Mouse (Mus musculus): ENCODE measurements around the gene Pidd1. TPM values are rescaled to one million over a fixed set of nuclear protein-coding genes. Genes with fewer than 3 reads are reported as not detected.

Pidd1 gene
- polyA plus RNA-seq, 1 experiment from 2014 or later: 14.1 TPM

DNA sequence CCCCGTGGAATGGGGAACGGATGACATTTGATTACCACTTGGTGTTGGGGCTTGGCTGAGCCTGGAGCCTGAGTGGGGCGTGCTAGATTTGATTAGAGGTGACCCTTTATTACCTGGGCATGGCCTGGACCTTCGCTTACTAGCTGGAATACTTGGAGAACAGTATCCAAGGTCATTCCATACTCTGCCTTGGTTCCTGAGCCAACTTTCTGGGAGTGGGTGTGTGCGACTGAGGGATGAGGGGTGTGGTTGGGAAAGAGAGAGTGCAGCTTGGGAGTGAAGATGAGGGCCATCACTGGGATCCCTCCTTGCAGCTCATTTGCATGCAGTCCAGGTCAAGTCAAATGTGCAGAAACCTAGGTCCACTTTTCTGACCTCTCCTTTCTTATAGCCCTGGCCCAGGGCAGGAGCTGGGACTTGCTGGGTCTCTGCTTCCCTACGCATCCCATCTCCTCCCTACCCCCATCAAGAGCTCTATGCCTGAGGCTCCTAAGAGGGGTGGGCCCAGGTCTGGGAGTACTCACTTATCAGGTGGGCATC lies 39.4 kb upstream of the Pidd1 start:
- H3K4me3 ChIP-seq (ENCODE audit: low read length): 0 out of 2 replicates have a peak overlapping the region, but pooled peaks have one; percentile 45
- no peaks in the 10 kb centered on the region for H3K36me3 ChIP-seq (ENCODE audit: control insufficient read depth, insufficient read depth, low read length)
- H3K27ac ChIP-seq (ENCODE audit: low read depth, low read length): no peak overlapping the region
- H3K4me2 ChIP-seq (replicated peaks; ENCODE audit: low read depth, low read length): no peak overlapping the region
- ATAC-seq (ENCODE audit: low FRiP score, low TSS enrichment): no peak
- H3K4me1 ChIP-seq (ENCODE audit: control insufficient read depth, insufficient read depth, low read length): peaks cover 26% of the 10 kb centered on the region; the same call in 1 of the 2 replicates
- no peaks in the 10 kb centered on the region for H3K9me3 ChIP-seq (ENCODE audit: control insufficient read depth, low read length)
- no peaks in the 10 kb centered on the region for H3K27me3 ChIP-seq (ENCODE audit: control insufficient read depth, insufficient read depth, low read length)
- no peak overlapping the region for H3K9ac ChIP-seq (ENCODE audit: low read depth, low read length)
- WGBS: 70% methylated on average over 6 of the region's 6 CpGs

DNA sequence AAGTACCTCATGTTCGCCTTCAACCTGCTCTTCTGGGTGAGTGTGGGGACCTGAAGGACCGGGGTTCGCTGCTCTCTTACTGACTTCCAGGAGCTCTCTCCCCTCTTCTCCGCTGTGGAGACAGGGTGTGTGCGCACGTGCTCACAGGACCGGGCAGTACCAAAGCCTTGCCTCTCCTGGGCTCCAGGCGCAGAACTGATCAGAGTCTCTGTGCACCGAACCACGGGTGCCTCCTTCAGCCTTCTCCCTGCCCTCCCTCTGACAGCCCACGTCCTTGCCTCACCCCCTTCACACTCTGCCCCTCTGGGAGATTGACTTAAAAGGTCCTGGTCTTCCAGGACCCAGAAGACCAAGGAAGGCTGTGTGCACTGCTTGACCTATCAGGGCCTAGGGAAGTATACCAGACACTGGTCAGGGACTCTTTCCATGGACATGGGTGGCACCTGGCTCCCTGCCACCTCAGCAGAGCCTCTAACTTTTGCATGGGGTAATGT lies 38.8 kb upstream of the Pidd1 start:
- no peak; the same call in 1 of the 2 replicates for ATAC-seq (ENCODE audit: low FRiP score, low TSS enrichment)
- H3K36me3 ChIP-seq (ENCODE audit: control insufficient read depth, insufficient read depth, low read length): no peaks in the 10 kb centered on the region
- peak overlapping the region; percentile 73 for H3K4me2 ChIP-seq (replicated peaks; ENCODE audit: low read depth, low read length)
- no peaks in the 10 kb centered on the region for H3K9me3 ChIP-seq (ENCODE audit: control insufficient read depth, low read length)
- no peaks in the 10 kb centered on the region for H3K27me3 ChIP-seq (ENCODE audit: control insufficient read depth, insufficient read depth, low read length)
- H3K4me1 ChIP-seq (ENCODE audit: control insufficient read depth, insufficient read depth, low read length): peaks cover 32% of the 10 kb centered on the region
- H3K4me3 ChIP-seq (ENCODE audit: low read length): peak overlapping the region; percentile 45
- WGBS: 9% methylated on average over 11 of the region's 11 CpGs
- peak overlapping the region; percentile 52 for H3K9ac ChIP-seq (ENCODE audit: low read depth, low read length)
- no peak overlapping the region for H3K27ac ChIP-seq (ENCODE audit: low read depth, low read length)

DNA sequence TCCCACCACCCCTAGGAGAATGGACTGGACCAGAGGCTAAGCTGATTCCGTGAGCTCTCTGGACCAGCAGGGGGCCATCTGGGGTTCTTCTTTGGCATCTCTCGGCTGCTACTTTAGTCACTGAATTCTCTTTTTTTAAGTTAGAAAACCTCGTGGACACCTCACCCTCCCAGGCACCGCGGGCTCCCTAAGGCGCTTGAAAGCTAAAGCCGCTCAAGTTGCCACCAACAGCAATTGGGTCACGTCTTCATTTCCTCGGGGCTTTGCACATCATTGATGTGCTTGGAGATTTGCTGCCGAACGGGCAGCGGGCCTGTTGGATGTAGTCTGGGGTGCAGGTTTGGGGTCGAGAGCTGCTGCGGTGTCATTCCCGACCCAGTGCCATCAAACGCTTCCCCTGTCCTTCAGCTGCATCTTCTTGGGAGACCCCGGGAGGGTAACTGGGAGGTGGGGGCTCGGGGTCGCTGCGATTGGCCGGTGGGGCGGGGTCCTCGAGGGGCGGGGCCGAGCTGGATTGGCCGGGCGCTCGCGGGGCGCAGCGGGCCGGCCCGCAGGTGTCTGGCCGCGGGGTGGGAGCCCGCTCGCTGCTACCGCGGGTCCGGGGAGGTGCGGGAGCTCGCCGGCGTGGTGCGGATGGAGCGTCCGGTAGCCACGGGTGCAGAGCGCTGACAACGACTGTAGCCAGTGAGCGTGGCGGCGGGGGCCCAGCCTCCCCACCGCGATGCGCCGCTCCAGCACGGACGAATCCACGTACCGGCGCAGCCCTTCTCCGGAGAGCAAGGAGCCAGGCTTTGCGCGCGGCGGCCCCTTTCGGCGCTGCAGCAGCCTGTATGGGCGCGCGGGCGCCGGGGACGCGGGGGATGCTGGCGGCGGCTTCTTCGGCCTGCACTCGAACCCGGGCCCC lies 37.9 kb upstream of the Pidd1 start:
- H3K27ac ChIP-seq (ENCODE audit: low read depth, low read length): no peak overlapping the region
- H3K27me3 ChIP-seq (ENCODE audit: control insufficient read depth, insufficient read depth, low read length): no peaks in the 10 kb centered on the region
- H3K9ac ChIP-seq (ENCODE audit: low read depth, low read length): peak overlapping the region; percentile 52
- H3K4me1 ChIP-seq (ENCODE audit: control insufficient read depth, insufficient read depth, low read length): peaks cover 40% of the 10 kb centered on the region
- peak; percentile 16 for ATAC-seq (ENCODE audit: low FRiP score, low TSS enrichment)
- peak overlapping the region; percentile 45 for H3K4me3 ChIP-seq (ENCODE audit: low read length)
- peak overlapping the region; percentile 73 for H3K4me2 ChIP-seq (replicated peaks; ENCODE audit: low read depth, low read length)
- under 1% methylated on average over 77 of the region's 81 CpGs for WGBS
- no peaks in the 10 kb centered on the region for H3K36me3 ChIP-seq (ENCODE audit: control insufficient read depth, insufficient read depth, low read length)
- no peaks in the 10 kb centered on the region for H3K9me3 ChIP-seq (ENCODE audit: control insufficient read depth, low read length)

- peak; percentile 34 for ATAC-seq (ENCODE audit: low FRiP score, low TSS enrichment)
- Histone ChIP-seq H3K36me3 (ENCODE audit: control insufficient read depth, insufficient read depth, low read length) (no peaks in the 10 kb centered on the region), H3K4me3 (ENCODE audit: low read length) (peak overlapping the region; percentile 45), H3K27ac (ENCODE audit: low read depth, low read length) (no peak overlapping the region), H3K9ac (ENCODE audit: low read depth, low read length) (peak overlapping the region; percentile 52; the same call in 1 of the 2 replicates), H3K27me3 (ENCODE audit: control insufficient read depth, insufficient read depth, low read length) (no peaks in the 10 kb centered on the region), H3K4me2 (replicated peaks; ENCODE audit: low read depth, low read length) (peak overlapping the region; percentile 73), H3K4me1 (ENCODE audit: control insufficient read depth, insufficient read depth, low read length) (peaks cover 47% of the 10 kb centered on the region), H3K9me3 (ENCODE audit: control insufficient read depth, low read length) (no peaks in the 10 kb centered on the region)
- 8% methylated on average over 10 of the region's 10 CpGs for WGBS
Observed at GRCm38 (mm10) chr7:141480842-141481497, 37.1 kb upstream of the Pidd1 start.

DNA sequence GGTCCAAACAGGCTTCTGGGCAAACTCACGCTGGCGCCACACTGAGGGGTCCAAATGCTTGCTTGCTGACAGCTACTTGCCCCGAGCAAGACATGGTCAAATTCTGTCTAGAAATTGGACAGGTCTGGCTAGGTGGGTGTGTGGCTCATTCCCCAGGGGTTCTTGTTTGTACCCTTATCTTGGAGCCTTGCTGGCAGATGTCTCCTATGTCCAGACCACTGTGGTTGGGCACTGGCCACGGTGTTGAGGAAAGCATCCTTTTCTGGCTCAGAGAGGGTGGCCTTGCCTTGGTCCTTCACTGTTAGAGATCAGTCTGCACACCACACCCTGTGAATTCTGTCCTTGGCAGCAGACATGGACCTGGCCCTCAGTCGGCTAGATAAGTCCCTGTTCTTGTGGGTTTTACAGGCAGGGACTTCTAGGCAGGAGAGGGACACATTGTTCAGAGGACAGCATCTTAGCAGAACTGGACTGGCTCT lies 34.5 kb upstream of the Pidd1 start:
- no peaks in the 10 kb centered on the region for H3K36me3 ChIP-seq (ENCODE audit: control insufficient read depth, insufficient read depth, low read length)
- 63% methylated on average over 5 of the region's 5 CpGs for WGBS
- ATAC-seq (ENCODE audit: low FRiP score, low TSS enrichment): no peak
- peak overlapping the region; percentile 95; the same call in 1 of the 2 replicates for H3K27ac ChIP-seq (ENCODE audit: low read depth, low read length)
- peak overlapping the region; percentile 40; the same call in 1 of the 2 replicates for H3K9ac ChIP-seq (ENCODE audit: low read depth, low read length)
- H3K4me1 ChIP-seq (ENCODE audit: control insufficient read depth, insufficient read depth, low read length): peaks cover 56% of the 10 kb centered on the region
- H3K4me2 ChIP-seq (replicated peaks; ENCODE audit: low read depth, low read length): peak overlapping the region; percentile 90
- H3K4me3 ChIP-seq (ENCODE audit: low read length): no peak overlapping the region
- no peaks in the 10 kb centered on the region for H3K9me3 ChIP-seq (ENCODE audit: control insufficient read depth, low read length)
- H3K27me3 ChIP-seq (ENCODE audit: control insufficient read depth, insufficient read depth, low read length): no peaks in the 10 kb centered on the region

- Histone ChIP-seq H3K4me1 (ENCODE audit: control insufficient read depth, insufficient read depth, low read length) (peaks cover 55% of the 10 kb centered on the region), H3K4me2 (replicated peaks; ENCODE audit: low read depth, low read length) (peak overlapping the region; percentile 90)
Observed at GRCm38 (mm10) chr7:141477578-141478269, 33.9 kb upstream of the Pidd1 start.

GRCm38 (mm10) chr7:141476981-141477370 lies 33.2 kb upstream of the Pidd1 start:
- peak overlapping the region; percentile 90 for H3K4me2 ChIP-seq (replicated peaks; ENCODE audit: low read depth, low read length)
- peaks cover 9% of the 10 kb centered on the region for H3K36me3 ChIP-seq (ENCODE audit: control insufficient read depth, insufficient read depth, low read length)
- H3K9ac ChIP-seq (ENCODE audit: low read depth, low read length): peak overlapping the region; percentile 25
- no peaks in the 10 kb centered on the region for H3K9me3 ChIP-seq (ENCODE audit: control insufficient read depth, low read length)
- peak overlapping the region; percentile 95 for H3K27ac ChIP-seq (ENCODE audit: low read depth, low read length)
- WGBS: 15% methylated on average over 7 of the region's 7 CpGs
- H3K27me3 ChIP-seq (ENCODE audit: control insufficient read depth, insufficient read depth, low read length): no peaks in the 10 kb centered on the region
- peak overlapping the region; percentile 85 for H3K4me3 ChIP-seq (ENCODE audit: low read length)
- H3K4me1 ChIP-seq (ENCODE audit: control insufficient read depth, insufficient read depth, low read length): peaks cover 50% of the 10 kb centered on the region
- no peak for ATAC-seq (ENCODE audit: low FRiP score, low TSS enrichment)

More at GRCm38 (mm10) chr7:141477578-141478269, 33.9 kb upstream of the Pidd1 start:
- no peak overlapping the region; the same call in 1 of the 2 replicates for H3K4me3 ChIP-seq (ENCODE audit: low read length)
- H3K9ac ChIP-seq (ENCODE audit: low read depth, low read length): peak overlapping the region; percentile 40
- H3K36me3 ChIP-seq (ENCODE audit: control insufficient read depth, insufficient read depth, low read length): peaks cover 2% of the 10 kb centered on the region; the same call in 1 of the 2 replicates
- no peak for ATAC-seq (ENCODE audit: low FRiP score, low TSS enrichment)
- WGBS: 37% methylated on average over 4 of the region's 4 CpGs
- H3K9me3 ChIP-seq (ENCODE audit: control insufficient read depth, low read length): no peaks in the 10 kb centered on the region
- H3K27me3 ChIP-seq (ENCODE audit: control insufficient read depth, insufficient read depth, low read length): no peaks in the 10 kb centered on the region
- peak overlapping the region; percentile 95; the same call in 1 of the 2 replicates for H3K27ac ChIP-seq (ENCODE audit: low read depth, low read length)

All from kidney, embryonic 14.5 days (tissue).